Mouse (Mus musculus): ENCODE data around the gene Ppp6r3.

DNA sequence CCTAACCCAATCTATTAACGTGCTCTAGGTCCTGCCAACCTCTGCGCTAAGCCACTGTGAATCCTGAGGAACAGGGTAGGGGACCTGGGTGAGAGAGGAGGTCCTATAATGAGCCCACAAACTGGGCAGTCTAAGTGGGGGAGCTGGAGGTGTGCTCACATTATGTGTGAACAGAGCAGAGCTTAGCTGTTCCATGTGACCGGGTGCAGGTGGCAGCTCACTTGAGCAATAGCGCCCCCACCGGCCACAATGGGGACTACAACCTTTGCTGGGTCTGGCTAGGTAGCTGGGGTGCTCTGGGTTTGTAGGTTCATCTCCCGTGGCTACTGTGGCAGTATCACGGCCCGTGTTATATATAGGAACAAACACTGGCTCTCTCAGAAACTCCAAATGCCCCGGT is 138.7 kb downstream of the Ppp6r3 start:
- peak; percentile 40 for TF ChIP-seq CTCF (IDR thresholded peaks at IDR 0.05; ENCODE audit: low read depth)
- TF ChIP-seq EP300 (IDR thresholded peaks at IDR 0.05; ENCODE audit: low read depth), result no peak

All from heart, postnatal 0 days (tissue).